ENCODE assay signal across 16 mouse cellular contexts in the genomic region with DNA sequence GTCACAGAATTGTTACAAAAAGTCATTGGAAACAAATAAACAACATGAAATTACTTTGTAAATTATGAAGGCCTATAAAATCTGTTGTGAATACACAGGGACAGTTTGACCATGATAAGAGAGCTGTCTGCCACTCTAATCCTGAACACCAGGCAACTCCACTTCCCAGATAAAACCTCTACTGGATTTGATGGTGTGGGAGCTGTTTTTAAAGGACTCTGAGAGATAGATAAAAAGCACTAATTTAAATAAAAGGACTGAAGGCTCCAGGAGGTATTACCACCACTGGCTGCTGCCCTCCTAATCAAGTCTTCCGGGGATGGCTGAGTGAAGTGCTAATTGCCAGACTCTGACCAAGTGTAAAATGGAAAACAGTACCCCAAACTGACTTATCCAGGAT.
"Had no signal": no experiment of that assay in that cellular context is flagged by ENCODE, and none has a peak within 500 bp of the region (broad histone marks: within the 10 kb centered on the region; RNA-seq: fewer than 3 reads in every experiment).

No protein-coding gene starts in this region.

- H3K27me3 ChIP-seq: neural tube, embryonic 13.5 days; neural tube, embryonic 15.5 days; stomach, embryonic 15.5 days had no signal

- H3K27ac ChIP-seq: neural tube, embryonic 13.5 days; neural tube, embryonic 15.5 days; stomach, embryonic 15.5 days; stomach, postnatal 0 days had no signal

- H3K9me3 ChIP-seq: neural tube, embryonic 13.5 days; neural tube, embryonic 15.5 days; stomach, embryonic 15.5 days had no signal

- H3K9ac ChIP-seq: neural tube, embryonic 13.5 days; neural tube, embryonic 15.5 days; stomach, embryonic 15.5 days had no signal

- DNase-seq: retina, postnatal 1 day; right cerebral cortex, adult 18-20 months; right cerebral cortex, postnatal 14 days; right cerebral cortex, postnatal 25 days; right cerebral cortex, postnatal 4 days; spleen, adult 18-20 months; thymus, adult 18-20 months; thymus, adult 2 months; thymus, postnatal 14 days; thymus, postnatal 25 days; thymus, postnatal 36 days; thymus, postnatal 4 days had no signal

- H3K4me1 ChIP-seq: neural tube, embryonic 13.5 days had no signal

- H3K36me3 ChIP-seq: neural tube, embryonic 13.5 days; neural tube, embryonic 15.5 days; stomach, embryonic 15.5 days had no signal

- H3K4me3 ChIP-seq: neural tube, embryonic 13.5 days; neural tube, embryonic 15.5 days; stomach, embryonic 15.5 days had no signal

- H3K4me2 ChIP-seq: neural tube, embryonic 13.5 days; neural tube, embryonic 15.5 days; stomach, embryonic 15.5 days had no signal
